ENCODE assay signal across 8 mouse cellular contexts in the genomic region with DNA sequence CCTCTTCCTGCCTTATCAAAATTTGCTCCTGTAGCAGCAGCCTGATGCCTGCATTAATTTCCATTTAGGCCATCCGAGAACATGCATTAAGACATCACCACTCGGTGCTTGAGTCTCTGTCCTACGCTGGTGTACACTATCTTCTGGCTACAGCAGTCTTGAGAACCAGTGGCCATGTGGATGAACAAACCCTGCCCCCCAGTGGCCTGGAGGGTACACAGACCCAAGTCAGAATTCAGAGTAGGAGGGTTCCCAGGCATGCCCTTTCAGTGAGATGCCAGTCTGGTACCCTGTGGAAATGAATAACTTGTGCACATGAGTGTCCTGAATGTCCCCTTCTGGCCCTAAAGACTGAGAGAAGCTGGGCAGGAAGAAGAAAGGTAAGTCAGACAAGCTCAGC. TPM values are rescaled to one million over a fixed set of nuclear protein-coding genes. Genes with fewer than 3 reads are reported as not detected.
DNase-seq lines count a peak whose midpoint lies in the region; ATAC-seq lines count a peak whose summit lies in the region.

No protein-coding gene starts in this region.

- peak; percentile 42 for ATAC-seq in megakaryocyte, adult 5-6 weeks (ENCODE audit: poor library complexity, severe bottlenecking)

- peak; percentile 25 for DNase-seq in adrenal gland, postnatal 10 days
- DNase-seq in adrenal gland, postnatal 25 days: no peak
- DNase-seq in kidney, postnatal 4 days: peak; percentile 40 to 50
- no peak for DNase-seq in kidney, adult 8-10 months
- DNase-seq in ES-CJ7 (ENCODE audit: low read depth, low spot score): peak; percentile 23
- DNase-seq in spleen, adult 12 weeks (ENCODE audit: low spot score): no peak
- DNase-seq in ovary, postnatal 14 days (ENCODE audit: low spot score): no peak

RNA-seq across cellular contexts. Expression of a gene that starts 50.4 kb away (rescaled TPM):
- 1 to 10 TPM in 1 of 2 experiments, under 1 TPM in 1; 0.63 to 1.4 TPM for total RNA-seq in adrenal gland, postnatal 10 days (2021)
- total RNA-seq in adrenal gland, postnatal 25 days (2021): 0.24 TPM in 1 of 2 replicates, not detected in the other
- not detected in 2 replicates for total RNA-seq in megakaryocyte, adult 5-6 weeks (2015)
- 0.24 TPM in 1 of 2 replicates, not detected in the other for total RNA-seq in megakaryocyte, adult 5-6 weeks (2017)

Comparison
In these comparisons a context has a peak if more than half of its experiments do, and no peak if none do; other contexts are left out.
1. DNase-seq: peak in adrenal gland, postnatal 10 days (single experiment), kidney, postnatal 4 days (2 of 2) and ES-CJ7 (single experiment); none in adrenal gland, postnatal 25 days (single experiment), kidney, adult 8-10 months (0 of 2), spleen, adult 12 weeks (single experiment) and ovary, postnatal 14 days (single experiment).